Mouse (Mus musculus) ES-Bruce4 (cell line): ENCODE measurements around the gene Gm11042. TPM values are rescaled to one million over a fixed set of nuclear protein-coding genes. Genes with fewer than 3 reads are reported as not detected.

Source experiments
- H3K27ac ChIP-seq: 2 replicates; pipeline ENCODE4 v1.5.1; 2012; ENCODE audit warnings: low read length, inconsistent platforms; ENCODE audit not compliant: insufficient read depth
- H3K27me3 ChIP-seq: 2 replicates; pipeline ENCODE4 v1.6.1; 2012; ENCODE audit warnings: mild to moderate bottlenecking, low read length, inconsistent platforms; ENCODE audit not compliant: control insufficient read depth, poor library complexity, insufficient read depth, severe bottlenecking
- H3K36me3 ChIP-seq: 2 replicates; pipeline ENCODE4 v1.6.1; 2012; ENCODE audit warnings: inconsistent platforms, mild to moderate bottlenecking, low read length, moderate library complexity; ENCODE audit not compliant: control insufficient read depth, poor library complexity, insufficient read depth, severe bottlenecking
- H3K4me1 ChIP-seq: one replicate; pipeline ENCODE4 v1.8.1; 2011; ENCODE audit warnings: low read length; ENCODE audit not compliant: control insufficient read depth, insufficient read depth
- H3K4me3 ChIP-seq: 2 replicates; pipeline ENCODE4 v1.5.1; 2011; ENCODE audit warnings: low read depth, mild to moderate bottlenecking, low read length
- H3K9ac ChIP-seq: 2 replicates; pipeline ENCODE4 v1.6.1; 2012; ENCODE audit warnings: low read depth, mild to moderate bottlenecking, inconsistent platforms; ENCODE audit not compliant: poor library complexity, severe bottlenecking
- H3K9me3 ChIP-seq: replicated peaks from 2 replicates; pipeline ENCODE4 v1.6.1; 2012; ENCODE audit warnings: mild to moderate bottlenecking, low read length, inconsistent platforms; ENCODE audit not compliant: control insufficient read depth, poor library complexity, insufficient read depth, severe bottlenecking
- CTCF ChIP-seq: IDR thresholded peaks from one replicate; pipeline ENCODE4 v1.8.1; 2011; ENCODE audit warnings: low read depth, low read length
- EP300 ChIP-seq: IDR thresholded peaks from 2 replicates; pipeline ENCODE4 v1.6.1; 2011; ENCODE audit warnings: low read depth, low read length; ENCODE audit not compliant: insufficient read depth
- POLR2A ChIP-seq: IDR thresholded peaks from one replicate; pipeline ENCODE4 v1.8.1; 2011; ENCODE audit warnings: low read length; ENCODE audit not compliant: insufficient read depth
- polyA plus RNA-seq: library from polyadenylated mRNA; stranded (reverse); fragments of >200 nt; gene quantifications from 2 replicates; pipeline ENCODE4 v1.2.4, GENCODE M21; 2011; ENCODE audit warnings: low read depth; ENCODE audit not compliant: missing spikeins, insufficient read depth, insufficient read length

Gene Gm11042
- polyA plus RNA-seq, 1 experiment, result not detected

DNA sequence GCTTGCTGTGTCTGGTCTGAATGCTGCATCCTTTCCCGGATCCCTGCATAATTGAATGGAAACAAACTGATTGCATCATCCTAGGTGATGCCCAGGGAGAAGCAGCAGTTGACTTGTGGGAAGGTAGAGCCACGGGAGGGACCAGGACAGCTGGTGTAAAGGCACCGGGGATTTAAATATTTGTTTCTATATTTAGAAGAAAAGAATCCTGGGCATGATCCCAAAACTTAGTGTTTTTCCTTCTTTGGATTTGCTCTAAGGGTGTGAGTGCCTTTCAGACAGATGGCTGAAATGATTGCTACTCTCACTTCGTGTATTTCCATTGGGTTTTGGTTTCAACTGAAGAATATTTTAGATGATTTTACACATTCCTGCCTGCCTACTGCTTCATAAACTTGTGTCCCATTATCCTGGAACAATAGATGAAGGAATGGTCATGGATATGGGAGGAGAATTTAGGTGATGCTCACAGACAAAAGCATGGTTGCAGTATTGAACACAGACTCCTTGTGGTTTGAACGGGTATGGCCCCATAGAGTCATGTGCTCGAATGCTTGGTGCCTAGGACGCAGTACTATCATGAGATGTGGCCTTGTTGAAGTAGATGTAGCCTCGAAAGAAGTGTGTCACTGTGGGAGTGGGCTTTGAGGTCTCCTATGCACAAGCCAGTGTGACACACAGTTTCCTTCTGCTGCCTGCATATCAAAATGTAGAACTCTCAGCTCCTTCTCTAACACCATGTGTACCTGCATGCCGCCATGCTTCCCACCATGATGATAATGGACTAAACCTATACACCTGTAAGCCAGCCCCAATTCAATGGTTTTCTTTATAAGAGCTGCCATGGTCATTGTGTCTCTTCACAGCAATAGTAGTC lies 12.5 kb downstream of the Gm11042 start:
- Histone ChIP-seq H3K27ac (no peak overlapping the region), H3K36me3 (no peaks in the 10 kb centered on the region), H3K9ac (no peak overlapping the region), H3K4me3 (no peak overlapping the region), H3K9me3 (no peaks in the 10 kb centered on the region), H3K4me1 (no peaks in the 10 kb centered on the region), H3K27me3 (no peaks in the 10 kb centered on the region)
- TF ChIP-seq EP300 (no peak), CTCF (no peak), POLR2A (no peak)

- H3K4me1 ChIP-seq, result no peaks in the 10 kb centered on the region
- no peak overlapping the region for H3K27ac ChIP-seq
- no peaks in the 10 kb centered on the region for H3K27me3 ChIP-seq
- H3K4me3 ChIP-seq, result no peak overlapping the region
- H3K9me3 ChIP-seq, result no peaks in the 10 kb centered on the region
- no peak for TF ChIP-seq POLR2A
- no peak for TF ChIP-seq EP300
- TF ChIP-seq CTCF, result no peak
- H3K36me3 ChIP-seq, result no peaks in the 10 kb centered on the region
- no peak overlapping the region for H3K9ac ChIP-seq
Observed at GRCm38 (mm10) chr12:74301559-74301958, 14.6 kb downstream of the Gm11042 start.

GRCm38 (mm10) chr12:74296374-74296773 lies 19.8 kb downstream of the Gm11042 start:
- Histone ChIP-seq H3K4me3 (no peak overlapping the region), H3K27ac (no peak overlapping the region), H3K4me1 (no peaks in the 10 kb centered on the region), H3K36me3 (no peaks in the 10 kb centered on the region), H3K9me3 (no peaks in the 10 kb centered on the region), H3K9ac (no peak overlapping the region), H3K27me3 (no peaks in the 10 kb centered on the region)
- TF ChIP-seq CTCF, result no peak
- no peak for TF ChIP-seq EP300
- TF ChIP-seq POLR2A, result no peak

- Histone ChIP-seq H3K27me3 (no peaks in the 10 kb centered on the region), H3K9ac (no peak overlapping the region), H3K27ac (no peak overlapping the region), H3K36me3 (no peaks in the 10 kb centered on the region), H3K4me1 (no peaks in the 10 kb centered on the region), H3K9me3 (no peaks in the 10 kb centered on the region), H3K4me3 (no peak overlapping the region)
- TF ChIP-seq CTCF (no peak), EP300 (no peak), POLR2A (no peak)
Observed at GRCm38 (mm10) chr12:74293624-74294023, 22.6 kb downstream of the Gm11042 start.

DNA sequence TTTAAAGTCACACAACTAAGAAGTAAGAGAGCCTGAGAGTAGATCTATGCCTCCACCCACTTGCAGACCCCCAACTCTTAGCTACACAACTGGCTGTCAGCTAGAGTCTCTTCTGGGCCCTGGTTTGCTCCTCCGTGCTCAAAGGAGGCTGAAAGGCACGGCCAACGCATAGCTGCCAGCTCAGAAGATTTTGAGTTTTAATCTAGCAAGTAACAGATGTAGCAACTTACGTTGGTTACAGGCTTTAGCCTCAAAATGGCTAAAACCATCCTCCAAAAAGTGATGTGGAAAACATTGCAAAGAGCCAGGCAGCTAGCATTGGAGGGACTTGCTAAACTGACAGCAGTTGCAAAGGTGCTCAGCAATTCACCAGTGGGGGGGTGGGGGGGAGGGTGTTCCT lies 25.2 kb downstream of the Gm11042 start:
- H3K4me3 ChIP-seq, result no peak overlapping the region
- no peak overlapping the region for H3K9ac ChIP-seq
- no peak for TF ChIP-seq POLR2A
- no peaks in the 10 kb centered on the region for H3K4me1 ChIP-seq
- no peaks in the 10 kb centered on the region for H3K36me3 ChIP-seq
- H3K27me3 ChIP-seq, result no peaks in the 10 kb centered on the region
- no peaks in the 10 kb centered on the region for H3K9me3 ChIP-seq
- no peak overlapping the region for H3K27ac ChIP-seq

- Histone ChIP-seq H3K27me3 (peaks cover 14% of the 10 kb centered on the region), H3K4me1 (no peaks in the 10 kb centered on the region), H3K9ac (no peak overlapping the region), H3K27ac (no peak overlapping the region), H3K4me3 (no peak overlapping the region), H3K9me3 (no peaks in the 10 kb centered on the region), H3K36me3 (no peaks in the 10 kb centered on the region)
- TF ChIP-seq POLR2A (no peak), EP300 (no peak), CTCF (no peak)
Observed at GRCm38 (mm10) chr12:74284685-74285054, 31.5 kb downstream of the Gm11042 start.
